Mouse (Mus musculus) bone marrow, adult 2 months (tissue): ENCODE data around the gene Stum.

Experiments
- CTCF ChIP-seq: fragments of 200-500 bp; IDR thresholded peaks from 2 replicates; pipeline ENCODE4 v1.5.1; 2011; ENCODE audit warnings: low read length, control low read depth; ENCODE audit not compliant: control insufficient read depth, insufficient read depth
- POLR2A ChIP-seq: fragments of 200-500 bp; IDR thresholded peaks from 2 replicates; pipeline ENCODE4 v1.6.1; 2011; ENCODE audit warnings: low read depth, mild to moderate bottlenecking, control low read depth, low read length, borderline replicate concordance; ENCODE audit not compliant: control insufficient read depth

DNA sequence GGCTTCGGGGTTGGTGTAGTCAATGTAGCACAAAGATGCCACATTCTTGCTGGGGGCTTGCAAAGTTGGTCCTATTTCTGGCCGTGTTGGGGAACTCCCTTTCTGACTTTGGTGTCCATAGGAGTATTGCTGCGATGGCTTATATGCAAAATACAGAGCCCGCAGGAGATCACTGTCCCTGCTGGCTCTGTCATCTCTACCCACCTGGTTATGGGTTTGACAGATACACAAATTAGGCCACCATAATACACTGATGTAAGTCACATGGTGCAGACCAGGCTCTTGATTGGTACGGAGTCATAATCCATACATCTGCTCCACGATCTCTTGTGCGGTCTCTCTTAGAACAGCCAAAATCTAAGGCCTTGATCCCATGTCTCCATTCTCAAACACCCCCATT is 46.5 kb upstream of the Stum start:
- TF ChIP-seq CTCF (no peak), POLR2A (no peak)
